Mouse (Mus musculus): ENCODE measurements around the gene Glrx2. TPM values are rescaled to one million over a fixed set of nuclear protein-coding genes. Genes with fewer than 3 reads are reported as not detected.

Glrx2 gene
- polyA plus RNA-seq, 1 experiment from 2014 or later: 99.5 TPM

DNA sequence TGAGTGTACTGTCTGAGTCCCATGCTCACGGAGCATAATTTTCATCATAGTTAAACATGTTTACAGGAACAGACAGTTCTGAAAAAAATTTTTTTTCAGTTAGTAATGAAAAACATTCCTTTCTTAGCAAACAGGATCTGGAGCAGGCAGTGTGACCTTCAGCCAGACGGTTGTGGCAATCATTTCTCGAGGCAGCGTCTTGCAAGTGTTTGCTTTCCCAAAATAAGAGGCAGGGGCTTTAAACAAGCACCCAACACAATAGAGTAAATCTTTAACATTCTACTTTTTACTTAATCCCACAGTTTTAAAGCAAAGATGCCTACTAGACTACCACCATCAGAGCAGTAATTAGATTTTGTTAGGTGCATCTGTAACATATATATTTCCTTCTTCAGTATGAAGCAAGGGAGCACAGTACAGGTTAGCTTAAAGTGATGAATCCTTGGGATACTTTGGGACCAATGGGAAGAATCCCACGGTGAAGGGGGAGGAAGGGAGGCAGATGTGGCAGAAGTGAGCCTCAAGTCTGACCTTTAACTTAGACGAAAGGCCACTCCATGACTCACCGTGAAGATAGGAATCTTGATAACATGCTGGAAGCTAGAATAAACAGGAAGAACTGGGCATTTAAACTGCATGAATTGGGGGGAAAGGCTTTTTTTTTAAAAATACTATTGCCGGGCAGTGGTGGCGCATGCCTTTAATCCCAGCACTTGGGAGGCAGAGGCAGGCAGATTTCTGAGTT lies 11.7 kb downstream of the Glrx2 start:
- Histone ChIP-seq H3K27ac (no peak overlapping the region), H3K4me3 (replicated peaks) (no peak overlapping the region), H3K27me3 (no peaks in the 10 kb centered on the region), H3K9me3 (replicated peaks) (no peaks in the 10 kb centered on the region), H3K36me3 (no peaks in the 10 kb centered on the region), H3K4me2 (no peak overlapping the region), H3K9ac (no peak overlapping the region), H3K4me1 (no peaks in the 10 kb centered on the region)
- ATAC-seq (replicated peaks; ENCODE audit: low FRiP score): no peak
- 59% methylated on average over 9 of the region's 9 CpGs for WGBS

DNA sequence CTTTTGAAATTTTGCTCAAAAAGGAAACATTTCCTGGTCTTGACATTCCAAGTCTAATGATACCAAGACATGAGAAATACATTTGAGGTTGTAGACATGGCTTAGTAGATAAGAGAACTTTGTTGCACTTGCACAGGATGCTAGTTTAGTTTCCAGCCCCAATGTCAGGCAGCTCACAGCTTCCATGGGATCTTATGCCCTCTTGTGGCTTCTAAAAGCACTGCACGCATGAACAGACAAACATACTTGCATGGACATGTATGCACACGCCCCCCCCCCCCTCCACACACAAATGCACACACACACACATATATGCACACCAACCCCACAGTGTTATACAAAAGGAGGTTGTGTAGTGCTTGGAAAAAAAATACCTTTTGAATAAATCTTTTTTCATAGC lies 14.8 kb downstream of the Glrx2 start:
- Histone ChIP-seq H3K27me3 (no peaks in the 10 kb centered on the region), H3K4me2 (no peak overlapping the region), H3K4me3 (replicated peaks) (no peak overlapping the region), H3K9ac (no peak overlapping the region), H3K27ac (no peak overlapping the region), H3K9me3 (replicated peaks) (no peaks in the 10 kb centered on the region), H3K36me3 (no peaks in the 10 kb centered on the region), H3K4me1 (no peaks in the 10 kb centered on the region)
- no peak for ATAC-seq (replicated peaks; ENCODE audit: low FRiP score)
- WGBS: 79% methylated on average over 2 of the region's 2 CpGs

DNA sequence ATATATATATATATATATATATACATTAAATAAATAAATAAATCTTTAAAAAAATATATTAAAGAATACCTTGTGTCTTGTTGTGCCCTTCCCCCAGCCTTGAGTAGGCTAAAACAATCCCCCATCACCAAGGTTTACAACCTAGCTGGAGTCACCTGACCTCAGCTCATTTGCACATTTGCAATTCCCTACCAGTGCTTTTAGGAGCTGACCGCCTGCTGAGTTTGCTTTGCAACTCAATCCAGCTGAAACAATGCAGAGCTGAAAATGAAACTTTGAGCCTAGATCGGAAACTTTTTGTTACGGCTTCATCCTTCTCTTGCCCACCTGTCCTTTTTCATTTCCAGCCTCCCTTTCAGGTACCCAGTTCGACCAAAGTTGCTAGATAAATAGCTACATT lies 15.6 kb downstream of the Glrx2 start:
- 43% methylated on average over 4 of the region's 4 CpGs for WGBS
- H3K4me1 ChIP-seq: no peaks in the 10 kb centered on the region
- no peak overlapping the region for H3K4me2 ChIP-seq
- no peaks in the 10 kb centered on the region for H3K9me3 ChIP-seq (replicated peaks)
- no peak overlapping the region for H3K9ac ChIP-seq
- no peak for ATAC-seq (replicated peaks; ENCODE audit: low FRiP score)
- H3K4me3 ChIP-seq (replicated peaks): no peak overlapping the region
- no peaks in the 10 kb centered on the region for H3K36me3 ChIP-seq
- no peaks in the 10 kb centered on the region for H3K27me3 ChIP-seq
- no peak overlapping the region for H3K27ac ChIP-seq

DNA sequence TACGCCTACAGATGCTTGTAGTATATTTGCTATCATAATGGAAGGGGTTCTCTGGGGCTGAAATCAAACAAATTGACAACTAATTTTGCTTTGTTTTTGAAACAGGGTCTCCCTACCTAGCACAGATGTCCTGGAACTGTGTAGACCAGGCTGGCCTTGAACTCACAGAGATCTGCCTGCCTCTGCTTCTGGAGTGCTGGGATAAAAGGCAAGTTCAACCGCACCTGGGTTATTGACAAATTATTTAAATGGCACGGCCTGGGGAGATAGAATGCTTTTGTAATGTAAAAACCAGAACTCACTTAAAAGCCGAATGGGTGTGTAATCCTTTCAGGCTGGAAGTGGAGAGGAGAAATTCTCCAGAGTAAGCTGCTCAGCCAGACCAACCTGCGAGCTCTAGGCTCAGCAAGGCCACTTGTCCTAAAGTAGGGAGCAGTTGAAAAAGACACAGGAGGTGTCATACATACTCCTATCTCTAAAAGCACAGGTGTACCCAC lies 17.8 kb downstream of the Glrx2 start:
- no peak for ATAC-seq (replicated peaks; ENCODE audit: low FRiP score)
- Histone ChIP-seq H3K4me3 (replicated peaks) (no peak overlapping the region), H3K27ac (no peak overlapping the region), H3K9ac (no peak overlapping the region), H3K27me3 (no peaks in the 10 kb centered on the region), H3K4me2 (no peak overlapping the region), H3K4me1 (no peaks in the 10 kb centered on the region; the same call in 1 of the 2 replicates), H3K9me3 (replicated peaks) (no peaks in the 10 kb centered on the region), H3K36me3 (no peaks in the 10 kb centered on the region)
- 81% methylated on average over 5 of the region's 5 CpGs for WGBS

DNA sequence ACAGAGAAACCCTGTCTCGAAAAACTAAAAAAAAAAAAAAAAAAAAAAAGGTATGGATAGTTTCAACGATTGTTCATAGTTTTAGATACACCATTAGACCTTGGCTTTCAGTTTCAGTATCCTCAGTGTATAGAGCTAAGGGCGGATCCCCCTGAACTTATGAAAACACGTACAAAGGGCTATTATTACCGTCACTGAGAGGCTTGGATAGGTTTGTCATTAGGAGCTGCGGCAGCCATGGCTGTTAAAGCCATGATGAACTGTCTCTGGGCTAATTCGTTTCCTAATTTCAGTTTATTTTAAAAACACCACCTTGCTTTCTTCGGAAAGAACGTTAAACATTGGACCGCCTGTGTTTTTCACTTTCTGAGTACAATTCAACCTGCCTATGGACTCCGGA lies 22.7 kb downstream of the Glrx2 start:
- peak; percentile 41; the same call in 1 of the 2 replicates for ATAC-seq (replicated peaks; ENCODE audit: low FRiP score)
- no peaks in the 10 kb centered on the region for H3K27me3 ChIP-seq
- no peaks in the 10 kb centered on the region for H3K9me3 ChIP-seq (replicated peaks)
- no peak overlapping the region for H3K27ac ChIP-seq
- H3K4me3 ChIP-seq (replicated peaks): peak overlapping the region; percentile 79
- peak overlapping the region; percentile 88; the same call in 1 of the 2 replicates for H3K9ac ChIP-seq
- 20% methylated on average over 11 of the region's 11 CpGs for WGBS
- peak overlapping the region; percentile 80 for H3K4me2 ChIP-seq
- H3K36me3 ChIP-seq: peaks cover 21% of the 10 kb centered on the region
- peaks cover 4% of the 10 kb centered on the region; the same call in 1 of the 2 replicates for H3K4me1 ChIP-seq

DNA sequence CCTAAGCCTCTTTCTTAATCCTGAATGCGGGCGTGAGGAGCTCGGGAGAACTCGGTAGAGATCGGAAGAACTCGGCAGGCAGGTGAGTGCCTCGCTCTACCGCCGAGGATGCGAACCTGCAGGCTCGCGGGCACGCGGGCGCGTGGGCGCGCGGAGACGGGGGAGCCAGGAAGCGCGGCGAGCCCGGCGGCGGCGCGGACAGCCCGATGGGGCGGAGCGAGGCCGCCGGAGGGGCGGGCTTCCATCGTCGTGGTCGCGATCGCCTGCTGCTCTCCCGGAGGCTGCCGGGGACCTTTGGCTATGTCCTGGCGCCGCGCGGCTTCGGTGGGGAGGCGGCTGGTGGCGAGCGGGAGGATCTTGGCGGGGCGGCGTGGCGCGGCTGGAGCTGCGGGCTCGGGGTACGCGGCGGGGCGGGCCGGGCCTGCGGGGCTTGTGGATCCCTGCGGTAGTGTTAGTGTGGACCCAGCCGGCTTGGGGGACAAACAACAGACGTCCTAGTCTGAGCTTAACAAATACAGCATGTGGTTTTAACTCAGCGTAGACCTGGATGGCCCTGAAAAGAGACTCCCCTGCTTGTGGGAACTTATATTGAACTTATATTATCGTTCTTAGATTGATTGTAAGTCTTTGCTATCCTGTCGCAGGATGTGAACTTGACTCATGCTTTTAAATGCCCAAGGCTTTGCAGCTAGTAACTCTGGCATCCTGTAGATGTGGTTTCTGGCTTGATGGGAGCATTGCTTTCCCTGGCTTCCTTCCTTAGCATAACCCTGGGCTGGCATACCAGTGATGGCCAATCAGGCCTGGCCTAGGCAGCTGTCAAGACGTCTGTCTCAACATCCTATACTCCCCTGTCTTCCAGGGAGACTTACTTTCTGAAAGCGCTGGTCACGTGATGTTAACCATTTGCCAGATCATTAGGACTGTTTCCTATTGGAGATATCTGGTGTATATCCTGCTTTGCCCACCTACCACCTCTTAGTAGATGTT lies 23.5 kb downstream of the Glrx2 start:
- peak overlapping the region; percentile 88 for H3K9ac ChIP-seq
- peak overlapping the region; percentile 79 for H3K4me3 ChIP-seq (replicated peaks)
- H3K27me3 ChIP-seq: no peaks in the 10 kb centered on the region
- H3K4me1 ChIP-seq: peaks cover 4% of the 10 kb centered on the region; the same call in 1 of the 2 replicates
- ATAC-seq (replicated peaks; ENCODE audit: low FRiP score): peak; percentile 97
- under 1% methylated on average over 65 of the region's 71 CpGs for WGBS
- peak overlapping the region; percentile 80 for H3K4me2 ChIP-seq
- H3K9me3 ChIP-seq (replicated peaks): no peaks in the 10 kb centered on the region
- H3K27ac ChIP-seq: peak overlapping the region; percentile 88
- peaks cover 30% of the 10 kb centered on the region for H3K36me3 ChIP-seq

DNA sequence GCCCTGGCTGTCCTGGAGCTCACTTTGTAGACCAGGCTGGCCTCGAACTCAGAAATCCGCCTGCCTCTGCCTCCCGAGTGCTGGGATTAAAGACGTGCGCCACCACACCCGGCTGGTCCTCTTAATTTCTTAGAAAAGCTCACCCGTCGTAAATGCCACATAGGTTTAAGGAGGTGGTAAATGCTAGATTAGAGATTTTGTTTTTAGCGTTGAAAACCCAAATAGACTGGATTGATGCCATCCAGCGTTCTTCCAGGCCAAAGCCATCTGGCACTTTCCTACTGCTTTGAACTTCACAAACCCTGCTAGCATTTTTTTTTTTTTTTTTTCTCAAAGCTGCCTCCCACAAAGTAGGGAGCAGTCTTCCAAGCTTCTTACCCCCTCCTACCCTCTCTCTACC lies 24.4 kb downstream of the Glrx2 start:
- Histone ChIP-seq H3K4me2 (peak overlapping the region; percentile 80; the same call in 1 of the 2 replicates), H3K27ac (no peak overlapping the region), H3K27me3 (no peaks in the 10 kb centered on the region), H3K9ac (no peak overlapping the region), H3K4me1 (peaks cover 4% of the 10 kb centered on the region; the same call in 1 of the 2 replicates), H3K9me3 (replicated peaks) (no peaks in the 10 kb centered on the region), H3K36me3 (peaks cover 39% of the 10 kb centered on the region), H3K4me3 (replicated peaks) (no peak overlapping the region)
- ATAC-seq (replicated peaks; ENCODE audit: low FRiP score): no peak
- WGBS: 90% methylated on average over 10 of the region's 10 CpGs

DNA sequence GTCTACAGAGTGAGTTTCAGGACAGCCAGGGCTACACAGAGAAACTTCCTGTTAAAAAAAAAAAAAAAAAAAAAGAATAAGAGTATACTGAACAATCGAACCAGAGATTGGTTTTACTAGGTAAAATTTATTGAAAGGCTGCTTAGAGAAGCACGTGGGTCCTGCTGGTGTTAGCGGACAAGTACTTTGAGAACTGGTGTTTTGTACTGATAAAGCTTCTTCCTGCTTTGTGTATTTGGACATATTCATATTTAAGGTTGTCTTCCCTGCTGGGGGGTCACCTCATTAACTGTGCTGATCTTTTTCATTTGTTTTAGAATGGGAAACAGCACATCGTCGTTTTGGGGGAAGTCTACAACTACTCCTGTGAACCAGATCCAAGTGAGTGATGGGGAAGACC lies 25.2 kb downstream of the Glrx2 start:
- ATAC-seq (replicated peaks; ENCODE audit: low FRiP score): no peak

DNA sequence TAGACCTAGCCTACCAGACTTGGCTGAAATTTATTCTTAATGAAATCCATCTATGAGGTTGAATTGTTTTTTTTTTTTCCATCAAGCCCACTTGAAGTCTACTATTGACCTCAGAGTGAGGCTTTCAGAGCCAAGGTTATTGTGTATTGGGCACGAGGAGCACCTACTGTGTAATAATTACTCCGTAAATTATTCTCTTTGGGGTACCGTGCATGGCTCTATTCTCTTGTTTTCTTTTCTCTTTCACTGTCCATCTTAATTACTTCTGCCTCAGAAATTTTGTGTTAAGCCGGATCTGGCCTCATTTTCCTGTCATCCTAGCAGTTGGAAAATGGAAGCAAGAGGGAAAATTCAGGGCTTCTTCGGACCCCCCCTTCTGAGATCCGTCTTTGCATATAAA lies 26.0 kb downstream of the Glrx2 start:
- Histone ChIP-seq H3K9me3 (replicated peaks) (no peaks in the 10 kb centered on the region), H3K27me3 (no peaks in the 10 kb centered on the region), H3K4me3 (replicated peaks) (no peak overlapping the region), H3K4me1 (peaks cover 4% of the 10 kb centered on the region; the same call in 1 of the 2 replicates), H3K27ac (no peak overlapping the region), H3K36me3 (peaks cover 54% of the 10 kb centered on the region), H3K9ac (no peak overlapping the region), H3K4me2 (no peak overlapping the region)
- 86% methylated on average over 6 of the region's 6 CpGs for WGBS
- no peak for ATAC-seq (replicated peaks; ENCODE audit: low FRiP score)

More for the DNA sequence above, 25.2 kb downstream of the Glrx2 start:
- Histone ChIP-seq H3K4me3 (replicated peaks) (no peak overlapping the region), H3K27me3 (no peaks in the 10 kb centered on the region), H3K9ac (no peak overlapping the region), H3K27ac (no peak overlapping the region), H3K4me1 (peaks cover 4% of the 10 kb centered on the region; the same call in 1 of the 2 replicates), H3K9me3 (replicated peaks) (no peaks in the 10 kb centered on the region), H3K4me2 (no peak overlapping the region), H3K36me3 (peaks cover 45% of the 10 kb centered on the region)
- WGBS: 90% methylated on average over 5 of the region's 5 CpGs

DNA sequence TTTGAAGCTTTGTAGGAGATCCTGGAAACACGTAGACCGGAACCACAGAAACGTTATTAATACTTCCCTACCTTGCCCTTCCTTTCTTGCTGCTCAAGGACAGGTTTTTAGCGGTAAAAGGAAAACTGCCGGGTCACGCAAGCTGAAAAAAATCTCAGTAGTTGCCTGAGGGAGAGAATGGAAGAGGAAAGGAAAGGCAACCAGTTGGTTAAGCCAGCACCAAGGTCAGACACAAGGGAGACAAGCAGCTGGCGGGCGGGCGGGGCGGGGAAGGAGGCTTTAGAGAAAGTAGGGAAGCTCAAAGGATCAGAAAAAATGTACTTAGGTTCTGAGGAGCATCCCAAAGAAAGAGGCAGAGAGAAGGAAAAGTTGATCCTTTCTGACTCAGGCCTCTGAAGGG lies 29.7 kb downstream of the Glrx2 start:
- Histone ChIP-seq H3K27me3 (no peaks in the 10 kb centered on the region), H3K36me3 (peaks cover 74% of the 10 kb centered on the region), H3K4me1 (0 out of 2 replicates have a peak, but pooled peaks cover under 1% of the 10 kb centered on the region), H3K27ac (no peak overlapping the region), H3K9me3 (replicated peaks) (no peaks in the 10 kb centered on the region), H3K4me2 (no peak overlapping the region), H3K4me3 (replicated peaks) (no peak overlapping the region), H3K9ac (no peak overlapping the region)
- ATAC-seq (replicated peaks; ENCODE audit: low FRiP score): no peak
- WGBS: 84% methylated on average over 10 of the region's 10 CpGs

DNA sequence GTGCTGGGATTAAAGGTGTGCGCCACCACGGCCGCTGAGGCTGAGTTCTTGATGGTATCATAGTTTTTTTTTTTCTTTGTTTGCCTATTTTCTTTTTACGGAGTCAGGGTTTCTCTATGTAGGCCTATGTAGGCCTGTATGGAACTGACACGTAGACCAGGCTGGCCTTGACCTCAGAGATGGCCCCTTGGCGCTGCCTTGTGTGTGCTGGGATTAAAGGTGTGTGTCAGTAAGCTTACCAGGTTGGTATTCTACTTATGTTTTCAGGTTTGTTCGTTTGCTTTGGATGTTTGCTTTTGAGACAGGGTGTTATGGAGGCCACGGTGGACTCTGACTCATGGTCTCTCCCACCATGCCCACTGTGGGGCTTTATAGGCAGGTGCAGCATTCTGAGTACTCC lies 46.0 kb downstream of the Glrx2 start:
- Histone ChIP-seq H3K4me2 (no peak overlapping the region), H3K36me3 (peaks cover 66% of the 10 kb centered on the region), H3K4me3 (replicated peaks) (no peak overlapping the region), H3K27ac (no peak overlapping the region), H3K9ac (no peak overlapping the region), H3K4me1 (no peaks in the 10 kb centered on the region), H3K27me3 (no peaks in the 10 kb centered on the region), H3K9me3 (replicated peaks) (no peaks in the 10 kb centered on the region)
- 95% methylated on average over 8 of the region's 8 CpGs for WGBS
- no peak for ATAC-seq (replicated peaks; ENCODE audit: low FRiP score)

DNA sequence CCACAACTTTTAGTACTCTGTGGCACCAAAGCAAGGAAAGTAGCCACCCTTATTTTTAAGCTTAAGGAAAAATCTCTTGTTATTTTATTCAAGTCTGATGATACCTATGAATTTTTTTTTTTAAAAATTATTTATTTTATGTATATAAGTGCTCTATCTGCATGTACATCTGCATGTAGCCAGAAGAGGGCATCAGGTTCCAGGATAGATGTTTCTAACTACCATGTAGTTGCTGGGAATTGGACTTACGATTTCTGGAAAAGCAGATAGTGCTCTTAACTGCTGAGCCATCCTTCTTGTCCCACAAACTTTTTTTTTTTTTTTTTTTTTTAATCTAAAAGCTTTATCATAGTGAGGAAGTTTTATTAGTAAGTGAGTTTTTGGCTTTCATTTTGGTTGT lies 48.3 kb downstream of the Glrx2 start:
- H3K36me3 ChIP-seq: peaks cover 49% of the 10 kb centered on the region

More for the DNA sequence above, 48.3 kb downstream of the Glrx2 start:
- Histone ChIP-seq H3K27me3 (no peaks in the 10 kb centered on the region), H3K4me2 (no peak overlapping the region), H3K27ac (no peak overlapping the region), H3K4me1 (no peaks in the 10 kb centered on the region), H3K9me3 (replicated peaks) (no peaks in the 10 kb centered on the region), H3K9ac (no peak overlapping the region), H3K4me3 (replicated peaks) (no peak overlapping the region)
- no peak for ATAC-seq (replicated peaks; ENCODE audit: low FRiP score)
- WGBS: 81% methylated on average over 1 of the region's 1 CpGs

Data from kidney, embryonic 15.5 days (tissue).